Mouse (Mus musculus) lung, postnatal 25 days (tissue): Measurements from ENCODE around the gene St6galnac4.

Source experiments
- DNase-seq: peaks from one replicate; pipeline ENCODE4 v3.0.0; 2022; ENCODE audit warnings: low spot score

Gene St6galnac4

DNA sequence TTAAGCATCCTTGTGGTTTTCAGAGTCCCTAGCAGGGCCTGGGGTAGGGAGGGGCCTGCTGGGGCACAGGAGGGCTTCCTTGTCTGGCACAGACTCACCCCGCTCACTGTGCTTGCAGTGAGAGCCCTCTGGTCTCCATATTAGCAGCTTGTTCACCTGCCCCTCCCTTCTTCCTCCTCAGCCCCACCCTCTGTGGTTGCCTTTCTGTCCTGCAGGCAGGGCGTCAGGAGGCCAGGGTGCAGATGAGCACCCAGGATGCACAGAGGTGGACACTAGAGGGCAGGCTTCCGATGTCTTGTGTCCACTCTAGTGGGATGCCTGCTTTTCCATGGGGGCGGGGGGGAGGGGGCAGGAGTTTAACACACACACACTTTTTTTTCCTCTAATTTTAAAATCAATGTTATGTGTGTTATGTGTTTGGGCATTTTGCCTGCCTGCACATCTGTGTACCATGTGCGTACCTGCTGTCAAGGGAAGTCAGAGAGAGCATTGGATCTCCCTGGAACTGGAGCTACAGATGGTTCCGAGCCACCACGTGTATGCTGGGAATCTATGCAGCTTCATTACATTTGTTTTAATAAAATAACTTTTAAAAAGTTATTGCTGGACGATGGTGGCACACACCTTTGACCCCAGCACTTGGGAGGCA, 14.6 kb downstream of the St6galnac4 start:
- peak; percentile 63 for DNase-seq

DNA sequence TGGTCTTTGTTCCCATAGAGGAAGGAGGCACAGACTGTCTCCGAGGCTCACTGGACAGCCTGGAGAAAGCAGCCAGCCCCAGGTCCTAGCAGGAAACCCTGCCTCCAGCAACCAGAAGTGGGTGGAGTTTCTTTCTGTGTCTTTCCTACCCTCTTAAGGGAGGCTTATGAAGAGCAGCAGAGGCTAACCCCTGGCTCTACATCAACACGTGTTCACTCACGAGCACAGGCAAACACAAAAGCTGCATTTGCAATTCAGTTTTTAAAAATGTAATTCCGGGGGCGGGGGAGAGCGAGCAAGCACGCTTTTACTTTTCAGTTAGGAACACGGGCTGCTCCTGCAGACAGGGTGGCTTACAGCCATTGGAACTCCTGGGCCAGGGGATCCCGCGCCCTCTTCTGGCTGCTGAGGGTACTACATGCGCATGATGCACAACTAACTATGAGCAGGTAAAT, 15.7 kb downstream of the St6galnac4 start:
- peak; percentile 91 for DNase-seq

GRCm38 (mm10) chr2:32604631-32605030, 17.7 kb downstream of the St6galnac4 start:
- no peak for DNase-seq

GRCm38 (mm10) chr2:32606161-32607142, 19.6 kb downstream of the St6galnac4 start:
- DNase-seq: peak; percentile 87

DNA sequence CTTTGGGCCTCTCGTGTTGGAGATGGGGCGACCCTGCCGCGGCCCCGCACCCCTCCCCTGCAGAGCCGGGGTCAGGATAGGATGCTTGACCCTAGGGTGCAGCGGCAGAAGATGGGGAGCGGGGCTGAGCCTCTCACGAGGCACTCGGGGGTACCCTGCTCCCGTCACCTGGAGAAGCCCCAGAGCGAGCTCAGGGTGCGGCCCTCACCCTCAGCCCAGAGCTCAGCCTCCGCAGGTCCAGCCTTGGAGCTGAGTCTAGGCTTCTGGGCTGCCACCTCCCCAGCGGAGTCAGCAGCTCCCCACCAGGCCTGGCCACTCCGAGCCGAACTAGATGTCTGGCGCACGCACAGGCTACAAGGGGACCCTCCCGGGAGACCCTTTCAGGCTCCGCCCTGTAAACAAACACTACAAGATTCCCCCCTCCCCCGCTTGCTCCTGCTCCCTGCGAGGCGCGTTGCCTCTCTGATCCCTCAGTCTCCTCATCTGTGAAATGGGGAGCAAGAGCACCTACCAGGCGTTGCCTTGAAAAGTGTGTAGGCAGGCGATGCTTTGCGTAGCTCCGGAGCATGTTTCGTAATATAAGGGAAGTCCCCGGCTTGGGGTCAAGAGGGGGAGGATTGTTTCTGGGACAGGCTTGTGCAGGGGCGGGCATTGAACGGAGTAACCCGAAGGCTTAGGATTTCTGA, 20.5 kb downstream of the St6galnac4 start:
- peak; percentile 73 for DNase-seq

- DNase-seq: peak; percentile 72
Observed at GRCm38 (mm10) chr2:32608141-32608777, 21.4 kb downstream of the St6galnac4 start.

DNA sequence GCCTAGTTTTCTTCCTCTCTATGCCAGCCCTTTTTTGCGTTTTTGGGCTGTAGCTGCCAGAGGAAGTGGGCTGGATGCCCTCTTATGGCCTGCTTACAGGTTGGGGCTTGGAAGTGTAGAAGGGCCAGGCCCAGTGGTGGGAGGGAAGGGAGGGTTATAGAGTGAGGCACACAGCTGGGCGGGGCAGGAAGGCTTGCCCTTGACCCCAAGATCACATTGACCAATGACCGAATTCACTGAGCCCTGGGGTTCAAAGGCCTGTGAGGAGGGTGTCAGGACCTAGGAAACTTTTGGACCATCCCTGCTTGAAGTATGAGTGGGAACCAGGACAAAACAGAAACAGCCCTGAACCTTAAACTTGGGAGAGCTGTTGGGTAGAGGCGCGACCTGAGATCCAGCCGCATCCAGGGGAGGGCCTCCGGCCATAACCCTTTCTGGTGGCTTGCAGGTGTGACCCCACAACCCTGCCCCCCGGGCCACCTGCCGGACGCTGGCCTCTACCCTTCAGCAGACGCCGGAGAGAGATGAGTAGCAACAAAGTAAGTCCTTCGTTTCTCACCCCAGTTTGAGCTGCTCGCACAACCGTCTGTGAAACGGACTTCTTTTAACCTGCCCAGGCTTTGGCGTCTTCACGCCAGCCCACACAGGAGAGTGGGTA, 22.0 kb downstream of the St6galnac4 start:
- no peak for DNase-seq

GRCm38 (mm10) chr2:32610610-32611229, 23.8 kb downstream of the St6galnac4 start:
- DNase-seq: no peak

- DNase-seq: no peak
Observed at GRCm38 (mm10) chr2:32612274-32612673, 25.4 kb downstream of the St6galnac4 start.

DNA sequence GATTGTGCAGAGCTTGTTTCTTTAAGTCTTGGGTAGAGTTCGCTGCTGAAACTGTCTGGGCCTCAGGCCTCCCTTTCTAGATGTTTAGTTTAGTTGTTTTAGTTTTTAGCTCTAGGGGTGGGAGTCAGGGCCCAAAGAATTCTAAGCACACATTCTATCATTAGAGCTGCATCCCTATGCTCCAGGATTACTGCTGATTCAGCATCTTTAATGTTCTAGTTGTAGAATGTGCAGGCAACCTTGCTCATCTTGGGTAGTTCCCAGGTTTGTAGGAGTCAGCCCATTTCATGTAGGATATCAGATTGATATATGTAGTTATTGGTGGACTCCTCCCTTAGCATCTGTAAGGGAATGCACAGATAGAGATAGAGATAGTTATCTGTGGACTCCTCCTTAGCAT, 30.2 kb downstream of the St6galnac4 start:
- no peak for DNase-seq

DNA sequence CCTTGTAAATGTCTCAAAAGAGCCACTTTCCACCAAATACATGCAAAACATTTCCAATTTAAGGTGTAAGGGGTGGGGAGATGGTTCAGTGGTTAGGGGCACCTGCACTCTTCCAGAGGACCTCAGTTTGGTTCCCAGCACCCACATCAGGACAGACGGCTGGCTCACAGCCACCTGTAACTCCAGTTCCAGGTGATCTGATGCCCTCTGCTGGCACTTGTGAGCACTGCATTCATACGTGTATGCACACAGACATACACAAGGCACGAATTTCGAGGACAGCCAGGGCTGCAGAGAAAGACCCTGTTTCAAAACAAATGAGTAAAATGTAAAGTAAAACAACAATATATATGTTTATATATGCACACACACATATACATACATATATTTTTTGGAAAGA, 30.7 kb downstream of the St6galnac4 start:
- no peak for DNase-seq

GRCm38 (mm10) chr2:32618051-32618450, 31.2 kb downstream of the St6galnac4 start:
- DNase-seq: no peak

DNA sequence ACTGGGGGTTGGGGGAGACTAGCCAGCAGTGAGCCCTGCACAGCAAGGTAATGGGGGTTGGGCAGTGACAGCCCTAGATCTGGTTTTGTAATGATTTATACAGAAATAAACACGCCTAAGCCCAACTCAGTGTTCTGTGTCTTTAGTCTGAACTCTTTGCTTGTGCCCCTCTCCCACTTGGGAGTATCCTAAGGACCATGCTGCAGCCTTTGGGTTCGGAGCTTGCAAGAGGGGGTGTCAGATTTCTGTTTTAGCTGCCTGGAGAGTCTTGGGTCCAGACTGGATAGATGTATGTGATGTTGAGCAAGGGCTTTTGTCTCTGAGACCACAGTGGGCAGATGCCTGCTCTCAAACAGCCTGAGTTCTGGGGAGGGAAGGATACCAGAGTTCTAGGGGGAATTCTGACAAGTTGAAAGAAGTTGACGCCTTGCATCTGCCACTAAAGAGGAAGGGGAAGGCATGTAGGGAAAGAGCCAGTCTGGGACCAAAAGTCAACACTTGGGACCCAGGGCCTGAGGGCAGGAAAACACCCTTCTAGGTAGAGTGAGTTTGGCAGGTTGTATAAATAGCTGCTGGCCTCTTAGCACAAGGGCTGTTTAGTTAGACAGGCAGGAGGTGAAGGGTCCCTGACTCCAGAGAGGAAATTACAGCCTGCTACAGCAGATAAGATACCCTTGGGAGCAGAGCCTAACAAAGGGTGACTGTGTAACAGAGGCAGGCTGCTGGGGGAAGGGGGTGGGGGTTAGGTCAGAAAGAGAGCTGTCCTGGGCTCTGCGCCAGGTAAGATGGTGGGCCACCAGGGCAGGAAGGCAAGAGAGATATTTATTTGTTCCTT, 34.0 kb downstream of the St6galnac4 start:
- DNase-seq: peak; percentile 55

- DNase-seq: no peak
Observed at GRCm38 (mm10) chr2:32621517-32621859, 34.6 kb downstream of the St6galnac4 start, which contains the start of gene Ak1. Ak1 (plus strand) TSS chr2:32621758.

DNA sequence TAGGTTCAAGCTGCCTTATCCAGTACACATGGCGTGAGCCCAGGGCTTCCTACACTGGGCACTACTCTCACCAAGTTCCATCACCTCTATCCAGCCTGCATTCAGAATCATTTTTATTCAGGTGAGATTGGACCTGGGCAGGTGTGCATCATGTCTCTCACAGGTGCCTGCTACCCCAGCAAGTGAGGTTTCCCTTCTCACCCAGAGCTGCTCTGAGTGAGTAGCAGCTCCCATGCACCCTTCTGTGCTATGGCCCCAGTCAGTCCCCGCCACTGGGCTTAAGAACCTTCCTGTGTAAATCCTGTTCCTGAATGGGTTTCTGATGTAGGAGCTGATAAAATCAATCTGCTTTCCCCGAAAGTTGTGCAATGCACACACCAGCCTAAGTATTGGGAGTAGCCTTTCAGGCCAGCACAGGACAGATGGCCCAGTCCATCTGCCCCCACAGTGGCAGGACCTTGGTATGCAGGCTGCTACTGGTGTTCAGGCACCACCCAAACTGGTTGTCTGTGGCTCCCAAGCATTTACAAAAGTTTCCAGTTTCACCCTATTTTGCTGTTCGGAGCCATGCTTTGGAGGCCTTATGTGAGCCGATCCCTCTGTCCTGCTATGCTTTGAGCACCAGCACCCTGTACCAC, 37.3 kb downstream of the St6galnac4 start:
- no peak for DNase-seq

DNA sequence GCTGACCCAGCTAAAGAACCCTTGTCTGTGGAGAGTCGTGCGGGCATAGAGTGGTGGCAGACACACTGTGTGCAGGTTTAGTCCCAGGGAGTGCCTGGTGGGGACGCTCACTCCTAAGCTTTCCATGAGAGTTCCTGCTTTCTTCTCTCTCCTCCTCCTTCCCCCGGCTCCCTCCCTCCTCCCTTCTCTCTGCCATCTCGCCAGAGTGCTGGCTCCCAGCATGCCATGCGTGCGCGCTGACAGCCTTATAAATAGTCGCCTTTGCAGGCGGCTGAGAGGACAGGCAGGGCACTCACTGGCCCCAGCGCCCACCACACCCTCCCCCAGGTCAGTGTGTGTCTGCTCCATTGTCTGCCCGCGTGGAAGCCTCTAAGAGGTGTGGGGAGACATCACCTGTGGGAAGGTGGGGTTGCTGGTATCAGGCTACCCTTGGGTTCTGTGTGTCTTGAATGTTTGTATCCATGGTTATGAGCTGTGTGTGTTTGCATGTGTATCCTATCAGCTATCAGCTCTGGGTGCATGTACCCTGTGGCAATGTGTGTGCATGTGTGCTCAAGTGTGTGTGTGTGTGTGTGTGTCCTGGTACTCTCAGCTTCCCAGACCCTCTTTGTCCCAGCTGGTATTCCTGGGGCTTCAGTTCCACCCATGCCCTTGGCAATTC, 38.4 kb downstream of the St6galnac4 start:
- peak; percentile 71 for DNase-seq

- no peak for DNase-seq
Observed at GRCm38 (mm10) chr2:32625873-32626694, 39.2 kb downstream of the St6galnac4 start.
